Mouse (Mus musculus) left cerebral cortex, adult 18-20 months (tissue): ENCODE results near the gene Slc5a11. TPM values are rescaled to one million over a fixed set of nuclear protein-coding genes. Genes with fewer than 3 reads are reported as not detected.

Source experiments
- DNase-seq, 2 experiments: peaks; one replicate each; pipeline ENCODE4 v3.0.0; 2021 to 2022; ENCODE audit warnings: low spot score in 2 of 2, mixed read lengths in 1 of 2
- total RNA-seq, 2 experiments: library from RNA; stranded (reverse); gene quantifications; 2 replicates each; pipeline ENCODE4 v1.2.3; 2021

Gene Slc5a11
- total RNA-seq, 2 experiments from 2014 or later = 0.26 to 0.47 TPM

- no peak for DNase-seq
Measured at GRCm38 (mm10) chr7:123211461-123211860, 3.1 kb upstream of the Slc5a11 start.

- no peak for DNase-seq
Measured at GRCm38 (mm10) chr7:123212316-123212715, 2.3 kb upstream of the Slc5a11 start.

- no peak for DNase-seq
Measured at GRCm38 (mm10) chr7:123215138-123215537, 558 bp downstream of the Slc5a11 start.

- DNase-seq = no peak
Measured at GRCm38 (mm10) chr7:123217448-123218354, 3.1 kb downstream of the Slc5a11 start.

GRCm38 (mm10) chr7:123218620-123219019, 4.0 kb downstream of the Slc5a11 start:
- DNase-seq = peak; percentile 20 to 32

GRCm38 (mm10) chr7:123219781-123220632, 5.4 kb downstream of the Slc5a11 start:
- no peak for DNase-seq

GRCm38 (mm10) chr7:123220633-123220942, 6.0 kb downstream of the Slc5a11 start:
- no peak for DNase-seq

- DNase-seq = no peak
Measured at GRCm38 (mm10) chr7:123224076-123224475, 9.5 kb downstream of the Slc5a11 start.

GRCm38 (mm10) chr7:123225159-123225558, 10.6 kb downstream of the Slc5a11 start:
- DNase-seq = no peak

GRCm38 (mm10) chr7:123235449-123235848, 20.9 kb downstream of the Slc5a11 start:
- no peak for DNase-seq

- no peak for DNase-seq
Measured at GRCm38 (mm10) chr7:123238621-123239020, 24.0 kb downstream of the Slc5a11 start.

- DNase-seq = no peak
Measured at GRCm38 (mm10) chr7:123240064-123240463, 25.5 kb downstream of the Slc5a11 start.

GRCm38 (mm10) chr7:123242241-123242640, 27.7 kb downstream of the Slc5a11 start:
- no peak for DNase-seq

GRCm38 (mm10) chr7:123244833-123245232, 30.3 kb downstream of the Slc5a11 start:
- no peak for DNase-seq

- DNase-seq = no peak
Measured at GRCm38 (mm10) chr7:123246504-123247084, 32.0 kb downstream of the Slc5a11 start.

GRCm38 (mm10) chr7:123248166-123248565, 33.6 kb downstream of the Slc5a11 start:
- no peak for DNase-seq

GRCm38 (mm10) chr7:123251343-123251742, 36.8 kb downstream of the Slc5a11 start:
- no peak for DNase-seq

- no peak for DNase-seq
Measured at GRCm38 (mm10) chr7:123253396-123253795, 38.8 kb downstream of the Slc5a11 start.

- no peak for DNase-seq
Measured at GRCm38 (mm10) chr7:123254196-123254970, 39.8 kb downstream of the Slc5a11 start.

GRCm38 (mm10) chr7:123258103-123258502, 43.5 kb downstream of the Slc5a11 start:
- no peak for DNase-seq

GRCm38 (mm10) chr7:123273056-123273455, 58.5 kb downstream of the Slc5a11 start:
- DNase-seq = no peak
